Mouse (Mus musculus) mammary gland, adult 2 months (tissue): ENCODE results near the gene Slc5a4b. TPM values are rescaled to one million over a fixed set of nuclear protein-coding genes. Genes with fewer than 3 reads are reported as not detected.

Experiments
- polyA plus RNA-seq: library from polyadenylated mRNA; depleted of rRNA; stranded (reverse); fragments of >200 nt; gene quantifications from 2 replicates; pipeline ENCODE4 v1.2.3, GENCODE M21; 2012; ENCODE audit warnings: low replicate concordance; rRNA removed

The Slc5a4b gene
- polyA plus RNA-seq, result not detected in 2 replicates

DNA sequence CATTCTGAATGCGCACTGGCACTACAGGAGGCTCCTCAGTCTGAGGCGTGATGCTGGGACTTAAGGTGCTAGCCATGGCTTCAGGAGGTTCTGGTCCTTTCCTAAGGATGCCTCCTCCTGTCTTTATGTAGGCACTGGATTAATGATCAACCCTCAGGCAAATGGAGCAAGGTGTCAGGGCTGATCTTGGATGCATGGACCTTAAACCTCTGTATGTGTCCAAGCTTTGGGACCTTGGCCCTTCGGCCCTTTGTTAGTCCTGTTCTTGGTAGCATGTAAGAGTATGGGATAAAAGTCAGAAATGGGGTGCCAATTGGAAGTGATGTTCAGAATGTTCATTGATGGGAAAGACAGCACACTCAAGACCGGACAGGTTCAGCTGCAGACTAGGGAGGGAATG, at the start of gene Slc5a4b:
TSS of gene Slc5a4b (minus strand) at position 101 of the 400 bp plus-strand sequence.

DNA sequence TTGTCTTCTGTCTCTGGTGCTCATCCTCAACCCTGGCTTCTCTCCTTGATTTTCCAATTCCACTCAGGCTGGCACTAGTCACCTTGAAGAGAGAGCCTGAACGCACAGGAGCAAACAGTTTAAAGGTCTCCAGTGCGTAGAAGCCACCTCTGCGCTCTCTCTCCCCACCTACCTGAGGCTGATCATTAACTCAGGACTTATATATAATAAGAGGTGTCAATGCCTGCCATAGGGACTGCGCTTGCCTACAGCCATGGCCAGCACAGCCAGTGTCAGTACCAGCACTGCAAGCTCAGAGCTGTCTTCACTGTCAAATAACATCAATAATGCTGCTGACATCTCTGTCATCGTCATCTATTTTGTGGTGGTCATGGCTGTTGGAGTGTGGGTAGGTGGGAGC, 36.5 kb upstream of the Slc5a4b start, which contains the start of gene Slc5a4a:
TSS of gene Slc5a4a (plus strand) at position 174 of the 400 bp plus-strand sequence.

DNA sequence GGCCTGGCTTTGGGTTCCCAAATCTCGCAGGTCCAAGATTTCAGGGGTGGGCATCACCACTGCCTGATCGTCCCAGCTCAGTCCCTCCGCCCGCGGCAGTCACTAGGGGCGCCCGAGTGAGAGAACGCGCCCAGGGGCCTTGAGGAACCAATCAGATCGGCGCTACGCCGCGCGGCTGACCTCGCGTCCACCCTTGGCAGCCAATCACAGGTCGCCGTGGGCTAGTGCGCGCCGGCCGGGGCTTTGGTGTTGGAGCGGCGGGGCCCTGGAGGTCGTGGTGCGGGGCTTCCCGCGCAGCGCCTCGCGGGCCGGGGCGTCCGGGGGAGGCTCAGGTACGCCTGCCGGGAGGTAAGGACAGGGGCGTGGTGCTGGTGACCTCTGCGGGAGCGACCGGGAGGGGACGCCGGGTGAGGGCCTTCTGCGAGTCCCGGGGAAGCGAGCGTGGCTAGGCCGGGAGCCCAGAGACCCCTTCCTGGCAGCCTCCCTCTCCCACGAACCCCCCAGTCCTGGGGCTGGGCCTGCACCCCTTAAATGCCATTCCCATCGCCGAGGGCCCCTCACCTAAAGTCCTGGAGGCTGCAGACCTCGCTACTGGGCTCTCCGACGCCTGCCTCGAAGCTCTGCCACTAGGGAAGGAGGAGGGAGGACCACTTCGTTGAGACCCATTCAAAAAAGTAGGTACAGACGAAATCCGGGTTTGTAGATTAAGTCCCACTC, 78.2 kb downstream of the Slc5a4b start, which contains the start of gene Zfp280b:
TSS of gene Zfp280b (plus strand) at position 249 of the 717 bp plus-strand sequence.

Other genes with a start within 250 kb of the Slc5a4b start
- 3.8 and 13.0 TPM in 2 replicates for gene Derl3, start 217.5 kb downstream of the Slc5a4b start, polyA plus RNA-seq
- gene Smarcb1, start 189.3 kb downstream of the Slc5a4b start, polyA plus RNA-seq, result 38.7 and 48.1 TPM in 2 replicates
- gene Chchd10, start 177.8 kb downstream of the Slc5a4b start, polyA plus RNA-seq, result 802 and 1,034 TPM in 2 replicates
- gene Mmp11, start 174.5 kb downstream of the Slc5a4b start, polyA plus RNA-seq, result 32.1 and 37.9 TPM in 2 replicates
- gene Gm867, start 170.3 kb downstream of the Slc5a4b start, polyA plus RNA-seq, result 0.37 TPM in 1 of 2 replicates, not detected in the other
- gene Vpreb3, start 167.9 kb downstream of the Slc5a4b start, polyA plus RNA-seq, result 42.7 and 65.7 TPM in 2 replicates
- gene Gm5134, start 156.4 kb downstream of the Slc5a4b start, polyA plus RNA-seq, result 0.27 and 0.53 TPM in 2 replicates
- 5.6 and 6.7 TPM in 2 replicates for gene Zfp280b, start 78.3 kb downstream of the Slc5a4b start, polyA plus RNA-seq
- not detected in 2 replicates for gene Slc5a4a, start 36.5 kb upstream of the Slc5a4b start, polyA plus RNA-seq
- 31.8 and 36.6 TPM in 2 replicates for gene Prmt2, start 126.9 kb upstream of the Slc5a4b start, polyA plus RNA-seq
- 2.2 and 13.8 TPM in 2 replicates for gene S100b, start 142.9 kb upstream of the Slc5a4b start, polyA plus RNA-seq
- 14.6 and 16.3 TPM in 2 replicates for gene Dip2a, start 234.3 kb upstream of the Slc5a4b start, polyA plus RNA-seq